Mouse (Mus musculus): ENCODE data around the gene Dcbld1. TPM values are rescaled to one million over a fixed set of nuclear protein-coding genes. Genes with fewer than 3 reads are reported as not detected.

Gene Dcbld1
- polyA plus RNA-seq (2012; rRNA removed): 1.7 and 2.0 TPM in 2 replicates

- Histone ChIP-seq H3K27me3 (ENCODE audit: control insufficient read depth, insufficient read depth, low read length) (no peaks in the 10 kb centered on the region; the same call in 1 of the 2 replicates), H3K4me1 (ENCODE audit: control insufficient read depth, insufficient read depth, low read length) (peaks cover 11% of the 10 kb centered on the region), H3K4me3 (ENCODE audit: control insufficient read depth, low read depth, low read length) (peak within 1 kb of the TSS; percentile 84), H3K36me3 (ENCODE audit: control insufficient read depth, insufficient read depth, low read length) (no peaks in the 10 kb centered on the region), H3K27ac (ENCODE audit: control insufficient read depth, insufficient read depth, low read depth, low read length) (no peak within 1 kb of the TSS)
- TF ChIP-seq CTCF (IDR thresholded peaks at IDR 0.05; ENCODE audit: control insufficient read depth, insufficient read depth, insufficient replicate concordance, low read depth, low read length): no peak
- TF ChIP-seq POLR2A (IDR thresholded peaks at IDR 0.05; ENCODE audit: control insufficient read depth, low read depth, low read length): no peak; the same call in 1 of the 2 replicates
Measured at GRCm38 (mm10) chr10:52233301-52233968, at the start of gene Dcbld1. Dcbld1 (plus strand) TSS chr10:52233619.

DNA sequence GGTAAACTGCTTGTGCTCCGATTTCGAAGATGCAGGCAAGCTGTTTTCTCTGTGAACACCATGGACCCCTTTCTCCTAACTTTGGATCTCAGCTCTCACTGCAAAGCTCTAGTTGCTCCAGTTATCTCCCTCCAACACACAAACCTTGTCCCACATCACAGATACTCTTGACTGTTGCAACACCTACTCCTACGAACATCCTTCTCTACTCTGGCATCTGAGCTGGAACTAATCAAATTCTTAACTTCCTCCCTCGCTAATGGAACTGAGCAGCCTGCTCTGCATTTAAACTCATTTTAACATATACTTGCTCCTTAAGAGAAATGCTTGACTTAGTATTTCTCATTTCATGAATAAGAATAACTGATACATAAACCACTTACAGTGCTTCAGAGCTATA is 47.5 kb upstream of the Dcbld1 start:
- Histone ChIP-seq H3K4me1 (ENCODE audit: control insufficient read depth, insufficient read depth, low read length) (no peaks in the 10 kb centered on the region), H3K27ac (ENCODE audit: control insufficient read depth, insufficient read depth, low read depth, low read length) (no peak overlapping the region), H3K36me3 (ENCODE audit: control insufficient read depth, insufficient read depth, low read length) (no peaks in the 10 kb centered on the region), H3K27me3 (ENCODE audit: control insufficient read depth, insufficient read depth, low read length) (no peaks in the 10 kb centered on the region), H3K4me3 (ENCODE audit: control insufficient read depth, low read depth, low read length) (no peak overlapping the region)
- no peak for TF ChIP-seq POLR2A (IDR thresholded peaks at IDR 0.05; ENCODE audit: control insufficient read depth, low read depth, low read length)

DNA sequence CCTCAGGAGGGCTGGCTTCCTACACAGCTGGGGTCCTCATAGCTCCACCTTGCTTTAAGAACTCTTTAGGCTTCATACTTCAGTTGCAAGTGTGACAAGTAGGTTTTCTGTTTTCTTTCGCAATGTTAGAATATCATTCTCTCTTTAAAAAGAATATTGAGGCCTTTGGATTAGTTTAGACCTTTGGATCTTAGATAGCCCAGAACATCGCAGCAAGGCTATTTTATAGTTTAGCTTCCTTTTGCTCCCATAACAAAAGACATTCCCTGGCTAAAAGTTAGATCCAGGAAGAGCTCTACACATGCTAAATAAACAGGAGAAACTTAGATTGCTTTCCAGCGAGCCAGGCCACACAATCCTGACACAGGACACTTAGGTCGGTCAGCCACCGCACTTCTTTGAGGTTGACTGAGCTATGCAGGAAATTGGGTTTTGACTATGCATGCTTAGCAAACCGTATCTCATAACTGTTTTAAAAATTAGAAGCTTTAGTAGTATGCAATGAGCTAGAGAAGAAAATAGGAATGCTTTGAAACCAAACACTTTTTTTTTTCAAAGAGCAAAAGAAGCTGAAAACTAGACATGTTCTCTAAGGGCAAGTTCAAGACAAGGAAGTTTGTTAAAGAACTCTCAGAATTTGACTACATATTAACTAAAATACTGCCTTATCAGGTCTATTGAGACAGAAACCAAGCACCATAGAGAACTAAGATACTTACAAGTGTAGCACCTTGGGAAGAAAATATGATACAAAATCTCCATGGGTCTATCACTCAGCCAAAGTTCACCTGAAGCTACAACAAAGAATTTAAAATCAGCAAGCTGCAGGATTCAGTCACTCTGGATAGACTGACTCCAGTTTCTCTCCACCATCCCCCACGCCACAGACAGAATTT is 38.2 kb upstream of the Dcbld1 start, which contains the start of gene Ros1:
Gene Ros1 (minus strand): TSS at position 288 of the 896 bp plus-strand sequence.
- H3K4me3 ChIP-seq (ENCODE audit: control insufficient read depth, low read depth, low read length): no peak within 1 kb of the TSS
- H3K27me3 ChIP-seq (ENCODE audit: control insufficient read depth, insufficient read depth, low read length): no peaks in the 10 kb centered on the region
- no peaks in the 10 kb centered on the region for H3K4me1 ChIP-seq (ENCODE audit: control insufficient read depth, insufficient read depth, low read length)
- no peaks in the 10 kb centered on the region for H3K36me3 ChIP-seq (ENCODE audit: control insufficient read depth, insufficient read depth, low read length)
- H3K27ac ChIP-seq (ENCODE audit: control insufficient read depth, insufficient read depth, low read depth, low read length): no peak within 1 kb of the TSS
- no peak for TF ChIP-seq POLR2A (IDR thresholded peaks at IDR 0.05; ENCODE audit: control insufficient read depth, low read depth, low read length)
- no peak for TF ChIP-seq CTCF (IDR thresholded peaks at IDR 0.05; ENCODE audit: control insufficient read depth, insufficient read depth, insufficient replicate concordance, low read depth, low read length)

- H3K4me3 ChIP-seq (ENCODE audit: control insufficient read depth, low read depth, low read length): no peak overlapping the region
- no peaks in the 10 kb centered on the region for H3K36me3 ChIP-seq (ENCODE audit: control insufficient read depth, insufficient read depth, low read length)
- H3K27ac ChIP-seq (ENCODE audit: control insufficient read depth, insufficient read depth, low read depth, low read length): no peak overlapping the region
- H3K27me3 ChIP-seq (ENCODE audit: control insufficient read depth, insufficient read depth, low read length): no peaks in the 10 kb centered on the region
- no peaks in the 10 kb centered on the region for H3K4me1 ChIP-seq (ENCODE audit: control insufficient read depth, insufficient read depth, low read length)
- TF ChIP-seq CTCF (IDR thresholded peaks at IDR 0.05; ENCODE audit: control insufficient read depth, insufficient read depth, insufficient replicate concordance, low read depth, low read length) (no peak), POLR2A (IDR thresholded peaks at IDR 0.05; ENCODE audit: control insufficient read depth, low read depth, low read length) (no peak)
Measured at GRCm38 (mm10) chr10:52204006-52204405, 29.4 kb upstream of the Dcbld1 start.

DNA sequence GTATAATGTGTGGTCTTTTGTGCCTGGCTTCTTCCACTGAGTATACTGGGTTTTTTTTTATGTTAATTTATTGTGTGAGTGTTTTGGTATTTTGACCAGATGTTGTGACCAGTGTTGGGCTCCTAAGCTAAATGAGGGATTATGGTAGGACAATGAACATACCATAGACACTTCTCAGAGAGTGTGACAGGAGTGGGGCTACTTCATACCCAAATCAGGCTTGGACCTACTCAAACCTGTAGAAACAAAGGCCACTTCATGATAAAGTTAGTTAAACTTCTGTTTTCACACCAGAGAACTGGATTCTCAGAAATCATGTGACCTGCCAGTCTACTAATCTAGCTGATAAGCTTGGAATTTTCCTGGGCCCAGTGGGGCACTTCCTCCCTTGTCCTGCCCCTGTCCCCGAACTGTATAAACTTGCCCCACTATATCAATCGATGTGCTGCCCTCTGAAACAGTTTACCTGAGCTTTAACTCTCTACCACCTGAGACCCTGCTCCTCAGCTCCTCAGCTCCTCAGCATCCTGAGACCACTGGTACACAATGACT is 18.1 kb upstream of the Dcbld1 start:
- TF ChIP-seq CTCF (IDR thresholded peaks at IDR 0.05; ENCODE audit: control insufficient read depth, insufficient read depth, insufficient replicate concordance, low read depth, low read length): no peak
- TF ChIP-seq POLR2A (IDR thresholded peaks at IDR 0.05; ENCODE audit: control insufficient read depth, low read depth, low read length): no peak
- Histone ChIP-seq H3K4me3 (ENCODE audit: control insufficient read depth, low read depth, low read length) (no peak overlapping the region), H3K4me1 (ENCODE audit: control insufficient read depth, insufficient read depth, low read length) (no peaks in the 10 kb centered on the region), H3K27me3 (ENCODE audit: control insufficient read depth, insufficient read depth, low read length) (no peaks in the 10 kb centered on the region), H3K36me3 (ENCODE audit: control insufficient read depth, insufficient read depth, low read length) (no peaks in the 10 kb centered on the region), H3K27ac (ENCODE audit: control insufficient read depth, insufficient read depth, low read depth, low read length) (no peak overlapping the region)

DNA sequence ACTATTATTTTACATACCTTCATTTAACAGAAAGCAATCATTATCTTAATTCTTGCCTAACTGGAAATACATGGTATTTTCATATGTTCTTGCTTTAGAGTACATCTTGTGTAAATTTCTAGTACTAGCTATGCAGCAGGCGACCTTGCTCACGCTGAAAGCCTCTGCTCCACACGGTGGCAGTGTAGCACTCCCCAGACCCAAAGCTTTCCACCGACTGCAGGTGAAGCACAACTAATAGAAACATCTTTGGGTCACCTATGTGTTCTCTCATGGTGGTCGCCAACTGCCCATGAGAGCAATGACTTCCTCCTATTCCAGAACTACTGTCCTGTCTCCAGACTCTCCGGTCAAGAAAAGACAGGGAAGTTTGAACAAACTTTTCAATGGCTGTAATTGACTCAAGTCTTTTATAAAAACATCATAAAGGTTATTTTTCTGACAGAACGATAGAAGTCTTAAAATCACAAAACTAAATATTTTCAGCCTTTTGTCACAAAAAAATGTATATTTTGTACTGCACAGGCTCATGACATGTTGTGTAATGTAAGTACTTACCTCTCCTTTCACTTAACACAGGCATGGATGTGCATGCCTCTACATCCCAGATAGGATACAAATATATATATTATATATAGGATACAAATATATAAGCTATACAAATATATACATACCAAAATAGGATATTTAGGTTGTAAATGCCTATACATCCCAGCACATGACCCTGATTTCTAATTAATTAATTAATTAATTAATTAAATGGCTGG is 16.4 kb upstream of the Dcbld1 start:
- H3K4me3 ChIP-seq (ENCODE audit: control insufficient read depth, low read depth, low read length): no peak overlapping the region
- no peaks in the 10 kb centered on the region for H3K27me3 ChIP-seq (ENCODE audit: control insufficient read depth, insufficient read depth, low read length)
- H3K36me3 ChIP-seq (ENCODE audit: control insufficient read depth, insufficient read depth, low read length): no peaks in the 10 kb centered on the region
- no peaks in the 10 kb centered on the region for H3K4me1 ChIP-seq (ENCODE audit: control insufficient read depth, insufficient read depth, low read length)
- no peak overlapping the region for H3K27ac ChIP-seq (ENCODE audit: control insufficient read depth, insufficient read depth, low read depth, low read length)
- peak; percentile 64; the same call in 1 of the 2 replicates for TF ChIP-seq CTCF (IDR thresholded peaks at IDR 0.05; ENCODE audit: control insufficient read depth, insufficient read depth, insufficient replicate concordance, low read depth, low read length)
- TF ChIP-seq POLR2A (IDR thresholded peaks at IDR 0.05; ENCODE audit: control insufficient read depth, low read depth, low read length): no peak
